Mouse (Mus musculus) frontal cortex, postnatal 10 days (tissue): Measurements from ENCODE around the gene Cst3.

Experiments
- DNase-seq, 2 experiments: peaks; one replicate each; pipeline ENCODE4 v3.0.0; 2022; ENCODE audit warnings: low spot score in 2 of 2, mixed read lengths in 1 of 2

Cst3 gene

DNA sequence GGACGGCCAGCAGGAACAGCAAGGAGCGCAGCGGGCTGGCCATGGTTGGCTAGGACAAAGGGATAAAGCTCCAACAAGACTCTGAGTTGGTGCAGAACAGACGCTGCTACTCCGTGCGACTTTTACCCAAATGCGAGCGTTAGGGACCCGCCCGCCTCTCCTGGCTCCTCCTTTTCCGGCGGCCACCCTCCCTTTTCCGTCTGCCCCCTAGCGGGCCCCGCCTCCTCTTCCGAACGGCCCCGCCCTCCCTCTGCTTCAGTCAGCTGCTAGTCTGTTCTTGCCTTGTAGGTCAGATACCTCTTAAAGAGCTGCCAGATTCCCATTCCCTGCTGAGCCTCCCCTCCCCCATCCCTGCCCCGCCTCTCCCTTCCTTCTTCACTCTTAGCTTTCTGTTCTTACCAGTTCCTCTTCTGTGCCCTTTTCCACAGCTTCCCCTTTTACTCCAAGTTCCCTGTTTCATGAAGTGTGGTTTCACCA, at the start of gene Cst3:
Gene Cst3, minus strand, starts transcription at position 358 of the 477 bp plus-strand sequence.
- DNase-seq, result peak; percentile 91

GRCm38 (mm10) chr2:148902286-148902685, 26.8 kb upstream of the Cst3 start:
- DNase-seq, result peak; percentile 19 to 40

DNA sequence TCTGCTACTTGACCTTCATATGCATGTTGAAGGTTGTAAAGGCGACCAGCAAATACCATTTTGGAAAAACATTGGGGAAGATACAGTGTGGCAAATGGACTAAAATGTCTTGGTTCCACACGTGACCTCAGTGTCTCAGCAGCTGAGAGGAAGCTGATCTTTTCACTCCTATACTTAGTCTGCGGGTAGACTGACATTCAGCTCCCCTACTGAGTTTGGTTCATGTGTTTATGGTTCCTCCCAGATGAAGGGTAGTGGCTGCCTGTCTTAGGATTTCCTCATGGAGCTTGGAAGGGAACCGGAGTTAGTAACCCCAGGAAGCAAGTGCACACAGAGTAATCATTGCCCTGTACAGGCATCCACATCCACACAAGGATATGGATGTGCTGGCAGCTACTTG, 24.8 kb upstream of the Cst3 start:
- no peak for DNase-seq

- DNase-seq, result no peak
Observed at GRCm38 (mm10) chr2:148896219-148896618, 20.7 kb upstream of the Cst3 start.

DNA sequence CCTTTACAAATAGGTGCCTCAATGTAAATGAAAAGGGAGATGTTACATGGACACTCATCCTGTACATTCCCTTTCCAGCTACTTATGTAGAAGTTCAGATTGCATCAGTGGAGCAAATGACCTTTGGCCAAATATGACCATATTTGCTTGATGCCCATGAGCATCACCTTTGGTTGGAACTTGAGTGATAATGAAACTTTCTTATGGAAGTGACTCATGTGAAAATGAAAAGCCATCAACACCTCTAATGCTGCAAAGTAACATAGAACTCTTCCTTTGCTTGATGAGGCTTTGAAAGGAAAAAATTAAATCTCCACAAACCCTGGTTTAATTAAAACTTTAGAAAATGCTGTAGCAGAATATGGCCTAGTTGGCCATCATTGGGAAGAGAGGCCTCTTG, 17.6 kb upstream of the Cst3 start:
- DNase-seq, result no peak

GRCm38 (mm10) chr2:148890021-148890851, 14.7 kb upstream of the Cst3 start:
- DNase-seq, result peak; percentile 30 to 62

GRCm38 (mm10) chr2:148889331-148890010, 14.0 kb upstream of the Cst3 start:
- no peak for DNase-seq

DNA sequence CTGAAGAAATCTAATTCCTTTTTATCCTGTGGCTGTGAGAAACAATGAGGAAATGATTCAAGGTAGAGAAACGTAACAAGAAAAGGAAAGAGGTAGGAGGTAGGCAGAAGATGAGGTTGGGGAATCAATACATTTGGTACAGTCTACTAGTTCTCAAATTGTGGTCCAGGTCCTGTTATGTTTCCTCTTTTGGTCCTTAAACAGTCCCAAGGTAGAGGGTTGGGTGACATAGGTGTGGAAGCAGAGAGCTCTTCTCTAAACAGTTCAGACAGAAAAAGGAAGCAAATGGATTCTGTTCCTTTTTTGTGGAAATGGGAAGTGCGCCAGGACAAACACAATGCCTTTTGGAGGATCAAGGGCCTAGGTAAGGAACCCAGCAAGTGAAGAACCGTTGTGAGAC, 13.4 kb upstream of the Cst3 start:
- no peak for DNase-seq

DNA sequence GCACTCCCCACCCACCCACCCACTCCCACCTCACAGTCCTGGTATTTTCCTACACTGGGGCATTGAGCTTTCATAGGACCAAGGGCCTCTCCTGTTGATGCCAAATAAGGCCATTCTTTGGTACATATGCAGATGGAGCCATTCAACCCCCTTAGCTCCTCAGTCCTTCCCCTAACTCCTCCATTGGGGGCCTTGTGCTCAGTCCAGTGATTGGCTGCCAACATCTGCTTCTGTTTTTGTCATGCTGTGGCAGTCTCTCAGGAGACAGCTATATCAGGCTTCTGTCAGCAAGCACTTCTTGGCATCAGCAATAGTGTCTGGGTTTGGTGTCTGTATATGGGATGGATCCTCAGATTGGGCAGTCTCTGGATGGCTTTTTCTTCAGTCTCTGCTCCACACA, 9.2 kb upstream of the Cst3 start:
- no peak for DNase-seq

- DNase-seq, result no peak
Observed at GRCm38 (mm10) chr2:148879199-148879598, 3.7 kb upstream of the Cst3 start.

- DNase-seq, result no peak
Observed at GRCm38 (mm10) chr2:148878641-148879130, 3.2 kb upstream of the Cst3 start.

- DNase-seq, result no peak
Observed at GRCm38 (mm10) chr2:148877016-148877770, 1.7 kb upstream of the Cst3 start.

- DNase-seq, result no peak
Observed at GRCm38 (mm10) chr2:148874617-148875334, 716 bp downstream of the Cst3 start.

DNA sequence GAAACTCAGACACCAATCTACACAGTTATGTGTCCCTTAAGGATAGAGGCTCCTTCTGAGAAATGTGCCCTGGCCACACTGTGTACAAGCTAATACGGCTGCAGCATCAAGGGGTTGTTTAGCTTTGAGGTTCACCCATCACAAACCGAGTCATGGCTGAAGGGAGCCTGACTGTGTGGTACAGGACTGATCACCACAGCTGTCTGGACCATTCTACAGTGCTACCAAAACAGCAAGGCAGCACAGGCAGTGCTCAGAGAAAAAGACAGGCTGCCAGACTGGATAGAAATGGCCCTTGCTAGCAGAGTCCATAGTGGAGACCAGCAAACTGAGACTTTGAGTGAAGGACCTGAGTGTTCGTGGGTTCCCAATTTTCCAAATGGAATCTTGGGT, 1.3 kb downstream of the Cst3 start:
- DNase-seq, result no peak

GRCm38 (mm10) chr2:148872860-148873259, 2.6 kb downstream of the Cst3 start:
- no peak for DNase-seq

GRCm38 (mm10) chr2:148870526-148870925, 5.0 kb downstream of the Cst3 start:
- DNase-seq, result no peak

- no peak for DNase-seq
Observed at GRCm38 (mm10) chr2:148868959-148869358, 6.5 kb downstream of the Cst3 start.

DNA sequence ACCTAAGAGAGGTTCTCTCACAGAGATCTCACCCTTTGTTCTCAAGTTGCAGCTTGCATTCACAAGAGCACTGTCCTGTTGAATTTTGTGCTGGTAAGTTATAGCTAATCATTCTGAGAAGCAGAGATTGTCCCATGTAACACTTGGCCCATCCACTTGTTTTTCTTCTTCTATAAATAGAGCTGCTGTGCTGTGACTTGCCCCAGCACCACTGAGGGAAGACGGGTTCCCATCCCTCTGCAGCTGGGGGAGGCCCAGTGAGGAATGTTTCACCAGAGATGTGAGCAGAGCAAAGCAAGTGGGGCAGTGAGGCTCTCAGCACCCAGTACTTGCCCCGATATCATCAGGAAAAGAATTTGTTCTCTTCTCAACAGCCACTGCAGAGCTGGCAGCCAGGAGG, 10.5 kb downstream of the Cst3 start, which contains the start of gene 9230104L09Rik:
Gene 9230104L09Rik, minus strand, starts transcription at position 73 of the 400 bp plus-strand sequence.
- DNase-seq, result no peak

DNA sequence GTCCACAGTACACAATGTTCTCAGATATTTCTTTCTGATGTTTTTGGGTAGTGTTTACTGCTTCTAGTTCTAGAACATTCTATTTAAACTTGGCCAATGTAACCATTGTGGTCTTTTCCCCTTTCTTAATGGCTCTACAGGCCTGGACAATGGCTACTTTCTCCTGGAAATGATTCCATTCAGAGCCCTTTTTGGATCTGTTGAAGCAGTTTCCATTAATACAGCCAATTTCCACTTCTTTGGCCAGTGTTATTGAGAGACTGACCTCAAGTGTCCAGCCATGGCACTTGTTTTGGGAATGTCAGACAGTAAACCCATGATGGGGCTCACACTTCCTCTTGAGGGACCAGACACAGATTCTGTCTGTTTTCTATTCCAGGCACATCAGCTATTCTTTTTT, 13.8 kb downstream of the Cst3 start:
- no peak for DNase-seq

- DNase-seq, result no peak
Observed at GRCm38 (mm10) chr2:148860993-148861392, 14.5 kb downstream of the Cst3 start.

- no peak for DNase-seq
Observed at GRCm38 (mm10) chr2:148857506-148857905, 18.0 kb downstream of the Cst3 start.
